Mouse (Mus musculus): Measurements from ENCODE around the gene Cnih3. TPM values are rescaled to one million over a fixed set of nuclear protein-coding genes. Genes with fewer than 3 reads are reported as not detected.

The Cnih3 gene
- polyA plus RNA-seq, 1 experiment = not detected

DNA sequence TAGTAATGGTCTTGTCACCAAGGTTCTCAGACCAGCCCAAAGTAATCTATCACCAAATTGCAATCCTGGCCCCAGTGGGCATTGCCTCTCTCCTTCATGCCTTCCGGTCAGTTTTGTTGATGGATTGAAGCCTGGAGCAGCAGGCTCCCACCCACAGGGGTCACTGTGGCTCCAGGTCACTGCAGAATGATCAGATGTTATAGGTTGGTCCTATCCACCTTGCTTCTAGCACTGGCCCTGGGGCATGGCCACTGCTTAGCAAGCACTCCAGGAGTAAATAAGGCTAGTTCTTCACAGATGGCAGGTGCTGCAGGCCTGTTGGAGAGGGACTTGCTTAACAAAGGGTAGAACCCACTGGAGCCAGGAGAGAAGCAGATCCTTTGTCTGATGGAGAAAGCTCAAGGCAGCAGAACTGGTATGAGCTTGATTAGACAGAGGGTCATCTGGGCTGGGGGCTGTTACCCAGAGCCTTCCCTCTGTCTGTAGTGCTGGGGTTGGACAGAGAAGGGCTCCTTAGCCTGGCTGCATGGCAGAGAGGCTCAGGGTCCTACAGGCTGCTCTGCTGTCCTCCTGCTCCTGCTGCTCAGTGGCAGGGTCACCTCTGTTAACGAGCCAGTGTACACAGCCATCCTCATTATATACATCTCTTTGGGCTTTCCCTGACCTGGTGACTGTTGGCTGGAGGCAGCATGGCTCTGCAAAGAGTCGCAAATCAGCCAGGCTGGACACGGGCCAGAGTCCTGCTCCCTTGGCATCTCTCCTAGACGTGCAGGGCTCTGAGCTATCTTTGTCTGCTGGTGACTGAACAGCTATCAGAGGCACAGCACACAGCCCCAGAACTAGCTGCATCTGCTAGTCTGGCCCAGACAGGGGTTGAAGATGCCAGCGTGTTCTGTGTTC, 41.1 kb downstream of the Cnih3 start:
- Histone ChIP-seq H3K4me1 (ENCODE audit: control insufficient read depth, insufficient read depth, insufficient read length) (no peaks in the 10 kb centered on the region), H3K4me3 (ENCODE audit: extremely low read depth, insufficient read depth, insufficient read length) (no peak overlapping the region), H3K27me3 (ENCODE audit: control insufficient read depth, insufficient read depth, low read length) (no peaks in the 10 kb centered on the region), H3K27ac (ENCODE audit: insufficient read depth, low read length) (no peak overlapping the region), H3K36me3 (ENCODE audit: control insufficient read depth, insufficient read depth, low read length) (no peaks in the 10 kb centered on the region)
- DNase-seq (ENCODE audit: low read depth in 1 of 2, low spot score in 2 of 2) = no peak
- no peak for TF ChIP-seq POLR2A (IDR thresholded peaks at IDR 0.05; ENCODE audit: low read depth, low read length)
- 58% methylated on average over 6 of the region's 6 CpGs for WGBS

DNA sequence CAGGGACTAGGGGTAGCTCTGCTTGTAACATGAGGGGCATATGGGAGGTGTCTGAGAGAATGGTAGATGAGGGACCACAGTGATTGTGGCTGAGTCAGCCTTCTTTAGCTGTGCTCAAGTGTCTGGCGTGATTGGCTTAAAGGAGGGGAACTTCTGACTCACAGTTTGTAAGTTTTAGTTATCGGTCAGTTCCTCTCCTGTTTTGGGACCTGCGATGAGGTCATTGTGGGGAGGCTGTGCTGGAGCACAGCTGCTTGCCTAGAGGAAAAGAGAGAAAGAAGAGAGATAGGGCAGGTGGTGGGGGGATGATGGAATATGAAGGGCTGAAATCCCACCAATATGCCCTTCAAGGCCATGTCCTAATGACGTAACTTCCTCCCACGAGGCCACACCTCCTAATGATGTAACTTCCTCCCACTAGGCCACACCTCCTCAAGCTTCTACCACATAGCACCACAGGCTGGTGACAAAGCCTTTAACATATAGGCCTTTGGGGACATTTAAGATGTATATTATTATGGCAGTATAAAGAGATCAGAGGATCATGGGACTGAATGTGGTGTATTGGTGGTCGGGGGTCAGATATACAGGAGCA, 42.9 kb downstream of the Cnih3 start:
- no peak for TF ChIP-seq CTCF (IDR thresholded peaks at IDR 0.05; ENCODE audit: extremely low read depth, insufficient read depth, insufficient read length, insufficient replicate concordance)
- TF ChIP-seq POLR2A (IDR thresholded peaks at IDR 0.05; ENCODE audit: low read depth, low read length) = no peak
- DNase-seq (ENCODE audit: low read depth in 1 of 2, low spot score in 2 of 2) = no peak
- Histone ChIP-seq H3K4me1 (ENCODE audit: control insufficient read depth, insufficient read depth, insufficient read length) (no peaks in the 10 kb centered on the region), H3K27me3 (ENCODE audit: control insufficient read depth, insufficient read depth, low read length) (no peaks in the 10 kb centered on the region), H3K27ac (ENCODE audit: insufficient read depth, low read length) (no peak overlapping the region), H3K4me3 (ENCODE audit: extremely low read depth, insufficient read depth, insufficient read length) (no peak overlapping the region), H3K36me3 (ENCODE audit: control insufficient read depth, insufficient read depth, low read length) (no peaks in the 10 kb centered on the region)
- 68% methylated on average over 6 of the region's 6 CpGs for WGBS

DNA sequence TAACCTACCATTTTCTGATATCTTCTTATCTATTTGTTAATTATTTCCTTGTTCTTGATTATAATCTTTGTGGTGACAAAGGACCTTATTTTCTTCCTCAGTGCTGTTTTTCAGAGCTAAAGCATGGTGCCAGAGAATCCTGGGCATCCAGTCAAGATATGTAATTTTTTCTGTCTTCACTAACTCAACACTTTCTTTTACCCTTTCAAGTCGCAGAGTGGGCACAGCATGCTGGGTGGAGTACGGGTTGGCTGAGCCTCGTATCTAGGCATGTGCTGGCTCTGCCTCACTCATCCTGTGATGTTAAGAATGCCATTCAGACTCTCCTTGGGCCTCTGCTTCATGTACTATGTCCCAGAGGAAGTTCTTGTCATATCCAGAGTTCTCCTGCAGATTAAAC, 46.8 kb downstream of the Cnih3 start:
- no peaks in the 10 kb centered on the region for H3K36me3 ChIP-seq (ENCODE audit: control insufficient read depth, insufficient read depth, low read length)
- TF ChIP-seq POLR2A (IDR thresholded peaks at IDR 0.05; ENCODE audit: low read depth, low read length) (no peak), CTCF (IDR thresholded peaks at IDR 0.05; ENCODE audit: extremely low read depth, insufficient read depth, insufficient read length, insufficient replicate concordance) (no peak)
- 88% methylated on average over 3 of the region's 3 CpGs for WGBS

DNA sequence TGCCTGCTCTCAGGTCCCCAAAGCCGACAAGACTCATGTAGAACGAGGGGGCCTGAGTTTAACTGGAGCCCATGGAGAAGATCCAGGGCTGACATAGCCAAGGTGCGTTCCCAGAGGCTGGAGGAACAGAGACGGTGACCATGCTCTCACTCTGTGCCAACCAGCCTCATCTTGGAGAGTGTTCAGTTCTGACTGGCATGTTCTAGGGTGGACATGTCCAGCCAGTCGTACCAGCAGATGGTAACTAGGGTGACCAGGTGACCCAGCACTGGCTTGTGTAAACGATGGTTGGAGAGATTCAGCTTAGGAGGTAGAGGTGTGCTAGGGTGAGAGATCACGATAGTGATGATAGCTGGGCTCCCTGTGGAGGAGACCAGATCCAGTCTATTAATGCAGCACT, 50.6 kb downstream of the Cnih3 start:
- Histone ChIP-seq H3K36me3 (ENCODE audit: control insufficient read depth, insufficient read depth, low read length) (no peaks in the 10 kb centered on the region), H3K27me3 (ENCODE audit: control insufficient read depth, insufficient read depth, low read length) (no peaks in the 10 kb centered on the region), H3K27ac (ENCODE audit: insufficient read depth, low read length) (no peak overlapping the region), H3K4me1 (ENCODE audit: control insufficient read depth, insufficient read depth, insufficient read length) (no peaks in the 10 kb centered on the region), H3K4me3 (ENCODE audit: extremely low read depth, insufficient read depth, insufficient read length) (no peak overlapping the region)
- 88% methylated on average over 7 of the region's 7 CpGs for WGBS
- no peak for DNase-seq (ENCODE audit: low read depth in 1 of 2, low spot score in 2 of 2)
- no peak for TF ChIP-seq CTCF (IDR thresholded peaks at IDR 0.05; ENCODE audit: extremely low read depth, insufficient read depth, insufficient read length, insufficient replicate concordance)
- no peak for TF ChIP-seq POLR2A (IDR thresholded peaks at IDR 0.05; ENCODE audit: low read depth, low read length)

More for the DNA sequence above, 46.8 kb downstream of the Cnih3 start:
- H3K4me1 ChIP-seq (ENCODE audit: control insufficient read depth, insufficient read depth, insufficient read length) = no peaks in the 10 kb centered on the region
- no peak overlapping the region for H3K4me3 ChIP-seq (ENCODE audit: extremely low read depth, insufficient read depth, insufficient read length)
- H3K27ac ChIP-seq (ENCODE audit: insufficient read depth, low read length) = no peak overlapping the region
- no peak for DNase-seq (ENCODE audit: low read depth in 1 of 2, low spot score in 2 of 2)
- no peaks in the 10 kb centered on the region for H3K27me3 ChIP-seq (ENCODE audit: control insufficient read depth, insufficient read depth, low read length)

DNA sequence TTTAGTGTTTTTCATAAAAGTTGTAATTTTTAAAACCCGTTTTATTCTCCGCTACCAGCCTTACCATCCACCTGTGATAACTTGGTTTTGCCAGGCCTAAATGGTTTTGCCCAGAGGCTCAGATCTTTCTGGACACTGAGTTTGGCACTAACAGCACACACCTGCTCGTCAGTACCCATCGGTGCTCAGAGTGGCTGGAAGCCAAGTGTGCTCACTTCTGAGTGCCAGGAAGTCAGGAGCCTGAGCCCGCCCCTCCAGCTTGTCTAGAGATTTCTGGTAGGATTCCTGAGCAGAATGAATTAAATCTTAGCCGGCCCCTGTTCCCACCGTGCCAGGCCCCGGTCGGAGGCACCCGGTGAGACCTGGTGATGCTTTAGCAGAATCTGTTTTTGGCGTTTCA, 54.9 kb downstream of the Cnih3 start:
- no peak for DNase-seq (ENCODE audit: low read depth in 1 of 2, low spot score in 2 of 2)
- no peaks in the 10 kb centered on the region for H3K4me1 ChIP-seq (ENCODE audit: control insufficient read depth, insufficient read depth, insufficient read length)
- no peaks in the 10 kb centered on the region for H3K36me3 ChIP-seq (ENCODE audit: control insufficient read depth, insufficient read depth, low read length)
- no peak overlapping the region for H3K27ac ChIP-seq (ENCODE audit: insufficient read depth, low read length)
- no peaks in the 10 kb centered on the region for H3K27me3 ChIP-seq (ENCODE audit: control insufficient read depth, insufficient read depth, low read length)
- no peak overlapping the region for H3K4me3 ChIP-seq (ENCODE audit: extremely low read depth, insufficient read depth, insufficient read length)
- 91% methylated on average over 11 of the region's 11 CpGs for WGBS
- TF ChIP-seq POLR2A (IDR thresholded peaks at IDR 0.05; ENCODE audit: low read depth, low read length) (no peak), CTCF (IDR thresholded peaks at IDR 0.05; ENCODE audit: extremely low read depth, insufficient read depth, insufficient read length, insufficient replicate concordance) (no peak)

DNA sequence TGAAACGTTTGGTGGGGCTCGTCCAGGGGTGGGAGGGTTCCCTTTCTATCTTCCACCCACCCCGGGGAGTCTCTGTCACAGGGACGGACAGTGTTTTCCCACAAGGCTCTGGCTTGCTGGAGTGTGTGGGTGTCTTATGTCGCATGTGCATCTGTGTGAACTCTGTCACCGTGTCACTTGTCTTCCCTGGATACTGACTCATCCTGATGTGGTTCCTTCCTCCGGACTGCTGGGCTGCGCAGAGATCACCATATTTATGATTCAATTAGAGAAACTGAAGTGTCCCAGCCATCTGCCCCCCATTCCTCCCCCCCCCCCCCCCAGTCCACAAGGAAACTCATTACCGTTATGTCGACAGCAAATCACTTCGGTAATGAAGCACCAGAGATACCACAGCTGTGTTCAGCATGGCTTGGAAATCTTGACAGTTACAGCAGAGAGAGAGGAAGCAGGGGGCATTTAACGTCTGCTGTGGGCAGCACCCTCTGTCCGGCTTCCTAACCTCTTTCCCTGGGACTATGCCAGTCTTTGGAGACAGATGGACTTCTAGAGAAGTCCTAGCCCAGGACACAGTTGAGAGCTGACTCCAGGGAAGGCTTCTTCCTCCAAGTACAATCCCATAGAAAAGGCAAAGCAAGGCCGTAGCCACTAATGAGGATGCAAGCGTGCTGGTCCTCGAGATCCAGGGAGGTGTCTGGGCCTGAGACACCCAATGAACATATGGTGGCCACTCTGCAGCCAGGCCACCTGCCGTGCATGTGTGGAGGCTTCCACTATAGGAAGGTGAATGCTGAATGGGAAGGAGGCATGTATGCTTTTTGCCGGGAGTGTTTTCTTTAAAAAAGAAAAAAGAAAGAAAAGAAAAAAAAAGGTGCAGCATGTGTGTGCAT, 55.9 kb downstream of the Cnih3 start:
- TF ChIP-seq CTCF (IDR thresholded peaks at IDR 0.05; ENCODE audit: extremely low read depth, insufficient read depth, insufficient read length, insufficient replicate concordance) (no peak), POLR2A (IDR thresholded peaks at IDR 0.05; ENCODE audit: low read depth, low read length) (no peak)
- no peak overlapping the region for H3K27ac ChIP-seq (ENCODE audit: insufficient read depth, low read length)
- no peaks in the 10 kb centered on the region for H3K36me3 ChIP-seq (ENCODE audit: control insufficient read depth, insufficient read depth, low read length)
- no peak for DNase-seq (ENCODE audit: low read depth in 1 of 2, low spot score in 2 of 2)
- H3K4me3 ChIP-seq (ENCODE audit: extremely low read depth, insufficient read depth, insufficient read length) = no peak overlapping the region
- H3K27me3 ChIP-seq (ENCODE audit: control insufficient read depth, insufficient read depth, low read length) = no peaks in the 10 kb centered on the region
- 75% methylated on average over 18 of the region's 18 CpGs for WGBS
- H3K4me1 ChIP-seq (ENCODE audit: control insufficient read depth, insufficient read depth, insufficient read length) = no peaks in the 10 kb centered on the region
